Comparison of ENCODE assay signal across 8 mouse cellular contexts in the genomic region with DNA sequence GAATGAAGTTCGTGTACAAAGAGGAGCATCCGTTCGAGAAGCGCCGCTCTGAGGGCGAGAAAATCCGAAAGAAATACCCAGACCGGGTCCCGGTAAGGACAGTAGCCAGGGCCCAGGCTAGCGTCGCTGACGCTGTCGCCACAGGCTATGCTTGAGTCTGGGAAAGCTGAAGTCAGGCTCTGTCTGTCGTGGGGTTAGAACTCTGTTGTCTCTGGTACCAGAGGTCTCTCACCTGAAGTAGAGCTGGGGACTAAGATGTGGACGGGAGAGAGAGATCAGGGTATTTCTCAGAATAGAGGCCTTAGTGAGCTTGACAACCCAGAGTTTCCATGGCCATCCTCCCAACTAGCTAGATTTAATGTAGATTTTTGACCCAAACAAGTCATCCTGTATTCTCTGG. TPM values are rescaled to one million over a fixed set of nuclear protein-coding genes. Genes with fewer than 3 reads are reported as not detected.
DNase-seq lines count a peak whose midpoint lies in the region; ATAC-seq lines count a peak whose summit lies in the region.

No protein-coding gene starts in this region.

- peak overlapping the region; percentile 87 for H3K9ac ChIP-seq in kidney, embryonic 14.5 days (ENCODE audit: low read depth, low read length)
- H3K9ac ChIP-seq in hindbrain, embryonic 15.5 days = peak overlapping the region; percentile 82
- peak overlapping the region; percentile 86 for H3K9ac ChIP-seq in midbrain, embryonic 13.5 days (replicated peaks)

- peaks cover 56% of the 10 kb centered on the region for H3K36me3 ChIP-seq in kidney, embryonic 14.5 days (ENCODE audit: control insufficient read depth, insufficient read depth, low read length)
- H3K36me3 ChIP-seq in hindbrain, embryonic 15.5 days = peaks cover 39% of the 10 kb centered on the region
- peaks cover 48% of the 10 kb centered on the region for H3K36me3 ChIP-seq in midbrain, embryonic 13.5 days

- peak overlapping the region; percentile 61 for H3K4me2 ChIP-seq in kidney, embryonic 14.5 days (replicated peaks; ENCODE audit: low read depth, low read length)
- H3K4me2 ChIP-seq in hindbrain, embryonic 15.5 days = peak overlapping the region; percentile 75
- peak overlapping the region; percentile 72 for H3K4me2 ChIP-seq in midbrain, embryonic 13.5 days (replicated peaks)

- H3K27me3 ChIP-seq in kidney, embryonic 14.5 days (ENCODE audit: control insufficient read depth, insufficient read depth, low read length) = no peaks in the 10 kb centered on the region
- no peaks in the 10 kb centered on the region for H3K27me3 ChIP-seq in hindbrain, embryonic 15.5 days
- H3K27me3 ChIP-seq in midbrain, embryonic 13.5 days = no peaks in the 10 kb centered on the region

- ATAC-seq in kidney, embryonic 14.5 days (ENCODE audit: low FRiP score, low TSS enrichment) = no peak
- peak; percentile 7 for ATAC-seq in hindbrain, embryonic 15.5 days (ENCODE audit: low FRiP score, low read depth)
- ATAC-seq in midbrain, embryonic 13.5 days = peak; percentile 31

- peak overlapping the region; percentile 91 for H3K27ac ChIP-seq in kidney, embryonic 14.5 days (ENCODE audit: low read depth, low read length)
- H3K27ac ChIP-seq in brown adipose tissue, adult 24 weeks (replicated peaks; ENCODE audit: low read depth, low read length) = peak overlapping the region; percentile 92
- H3K27ac ChIP-seq in hindbrain, embryonic 15.5 days (replicated peaks) = peak overlapping the region; percentile 93
- H3K27ac ChIP-seq in midbrain, embryonic 13.5 days = peak overlapping the region; percentile 93

- no peak for DNase-seq in kidney, postnatal 10 days
- DNase-seq in urinary bladder, postnatal 14 days (ENCODE audit: low spot score) = no peak
- DNase-seq in frontal cortex, postnatal 10 days (ENCODE audit: low spot score in 2 of 2) = no peak
- DNase-seq in yolk sac, embryonic 10.5 days (ENCODE audit: low spot score) = no peak

- peaks cover 9% of the 10 kb centered on the region for H3K4me1 ChIP-seq in kidney, embryonic 14.5 days (ENCODE audit: control insufficient read depth, insufficient read depth, low read length)
- H3K4me1 ChIP-seq in brown adipose tissue, adult 24 weeks (ENCODE audit: control insufficient read depth, insufficient read depth, insufficient read length, low read length) = peaks cover 6% of the 10 kb centered on the region
- peaks cover 31% of the 10 kb centered on the region for H3K4me1 ChIP-seq in hindbrain, embryonic 15.5 days (replicated peaks)
- H3K4me1 ChIP-seq in midbrain, embryonic 13.5 days (replicated peaks) = peaks cover 30% of the 10 kb centered on the region

- 1% methylated on average over 15 of the region's 15 CpGs for WGBS in kidney, embryonic 14.5 days
- WGBS in hindbrain, embryonic 15.5 days = 0% methylated on average over 15 of the region's 15 CpGs
- WGBS in midbrain, embryonic 13.5 days = under 1% methylated on average over 15 of the region's 15 CpGs

- H3K9me3 ChIP-seq in kidney, embryonic 14.5 days (ENCODE audit: control insufficient read depth, low read length) = no peaks in the 10 kb centered on the region
- H3K9me3 ChIP-seq in hindbrain, embryonic 15.5 days = no peaks in the 10 kb centered on the region
- H3K9me3 ChIP-seq in midbrain, embryonic 13.5 days = no peaks in the 10 kb centered on the region

- peak overlapping the region; percentile 85 for H3K4me3 ChIP-seq in kidney, embryonic 14.5 days (ENCODE audit: low read length)
- peak overlapping the region; percentile 93 for H3K4me3 ChIP-seq in brown adipose tissue, adult 24 weeks (ENCODE audit: insufficient read depth, low read depth, low read length)
- H3K4me3 ChIP-seq in hindbrain, embryonic 15.5 days = peak overlapping the region; percentile 72
- H3K4me3 ChIP-seq in midbrain, embryonic 13.5 days (replicated peaks) = peak overlapping the region; percentile 75

RNA-seq across cellular contexts. Expression of a gene that starts 0.8 kb away (rescaled TPM):
- polyA plus RNA-seq in kidney, embryonic 14.5 days (2014; fragmentation: Nextera tagmentation; extraction: Ambion mirVana) = 426 and 499 TPM in 2 replicates
- 576 and 663 TPM in 2 replicates for polyA plus RNA-seq in brown adipose tissue, adult 24 weeks (2012; ENCODE audit: insufficient read depth, insufficient read length, missing spikeins)
- polyA plus RNA-seq in hindbrain, embryonic 15.5 days (2015; fragmentation: Nextera tagmentation; extraction: Ambion mirVana) = 561 and 571 TPM in 2 replicates
- polyA plus RNA-seq in midbrain, embryonic 13.5 days (2015; fragmentation: Nextera tagmentation; extraction: Ambion mirVana) = 611 and 625 TPM in 2 replicates

RNA-seq across cellular contexts. Expression of a gene that starts 3.9 kb away (rescaled TPM):
- 48.5 and 63.1 TPM in 2 replicates for polyA plus RNA-seq in kidney, embryonic 14.5 days (2014; fragmentation: Nextera tagmentation; extraction: Ambion mirVana)
- 24.2 and 26.4 TPM in 2 replicates for polyA plus RNA-seq in brown adipose tissue, adult 24 weeks (2012; ENCODE audit: insufficient read depth, insufficient read length, missing spikeins)
- polyA plus RNA-seq in hindbrain, embryonic 15.5 days (2015; fragmentation: Nextera tagmentation; extraction: Ambion mirVana) = 56.1 and 62.2 TPM in 2 replicates
- polyA plus RNA-seq in midbrain, embryonic 13.5 days (2015; fragmentation: Nextera tagmentation; extraction: Ambion mirVana) = 74.2 and 82.2 TPM in 2 replicates

RNA-seq across cellular contexts. Expression of a gene that starts 8.7 kb away (rescaled TPM):
- 28.2 and 34.9 TPM in 2 replicates for polyA plus RNA-seq in kidney, embryonic 14.5 days (2014; fragmentation: Nextera tagmentation; extraction: Ambion mirVana)
- polyA plus RNA-seq in brown adipose tissue, adult 24 weeks (2012; ENCODE audit: insufficient read depth, insufficient read length, missing spikeins) = 2.6 and 4.9 TPM in 2 replicates
- polyA plus RNA-seq in hindbrain, embryonic 15.5 days (2015; fragmentation: Nextera tagmentation; extraction: Ambion mirVana) = 26.4 and 28.7 TPM in 2 replicates
- polyA plus RNA-seq in midbrain, embryonic 13.5 days (2015; fragmentation: Nextera tagmentation; extraction: Ambion mirVana) = 27.6 and 35.4 TPM in 2 replicates

RNA-seq across cellular contexts. Expression of a gene that starts 9.4 kb away (rescaled TPM):
- 117 and 141 TPM in 2 replicates for polyA plus RNA-seq in kidney, embryonic 14.5 days (2014; fragmentation: Nextera tagmentation; extraction: Ambion mirVana)
- polyA plus RNA-seq in brown adipose tissue, adult 24 weeks (2012; ENCODE audit: insufficient read depth, insufficient read length, missing spikeins) = 66.7 and 78.0 TPM in 2 replicates
- polyA plus RNA-seq in hindbrain, embryonic 15.5 days (2015; fragmentation: Nextera tagmentation; extraction: Ambion mirVana) = 163 and 174 TPM in 2 replicates
- 156 and 158 TPM in 2 replicates for polyA plus RNA-seq in midbrain, embryonic 13.5 days (2015; fragmentation: Nextera tagmentation; extraction: Ambion mirVana)

RNA-seq across cellular contexts. Expression of a gene that starts 10.8 kb away (rescaled TPM):
- polyA plus RNA-seq in kidney, embryonic 14.5 days (2014; fragmentation: Nextera tagmentation; extraction: Ambion mirVana) = 34.5 and 50.1 TPM in 2 replicates
- polyA plus RNA-seq in brown adipose tissue, adult 24 weeks (2012; ENCODE audit: insufficient read depth, insufficient read length, missing spikeins) = 82.4 and 122 TPM in 2 replicates
- 23.5 and 27.1 TPM in 2 replicates for polyA plus RNA-seq in hindbrain, embryonic 15.5 days (2015; fragmentation: Nextera tagmentation; extraction: Ambion mirVana)
- 22.9 and 23.8 TPM in 2 replicates for polyA plus RNA-seq in midbrain, embryonic 13.5 days (2015; fragmentation: Nextera tagmentation; extraction: Ambion mirVana)
